ENCODE assay signal across 19 mouse cellular contexts in the genomic region with DNA sequence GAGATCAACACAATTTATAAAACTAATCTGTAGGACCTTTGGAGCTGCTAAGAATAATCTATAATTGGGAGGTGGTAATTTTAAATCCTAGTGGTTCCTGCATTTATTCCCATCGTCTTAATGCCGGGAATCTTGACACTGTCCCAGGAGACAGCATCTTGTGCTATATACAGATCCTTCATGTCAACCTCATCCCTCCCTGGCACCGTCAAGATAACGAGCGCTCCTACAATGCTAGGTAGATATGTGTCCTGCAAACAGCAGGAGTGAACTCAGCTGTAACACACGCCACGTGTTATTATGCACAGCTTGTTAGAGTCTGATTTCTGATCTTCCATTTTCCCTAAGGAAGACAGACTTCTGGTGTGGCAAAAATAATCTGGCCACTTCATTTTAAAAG.
"Had no signal": no experiment of that assay in that cellular context is flagged by ENCODE, and none has a peak within 500 bp of the region (broad histone marks: within the 10 kb centered on the region; RNA-seq: fewer than 3 reads in every experiment).

No protein-coding gene starts in this region.

- H3K4me1 ChIP-seq: limb, embryonic 10.5 days; liver, embryonic 12.5 days; liver, embryonic 15.5 days; lung, embryonic 15.5 days; megakaryocyte, embryonic 14.5 days had no signal

- H3K9ac ChIP-seq: limb, embryonic 13.5 days; liver, embryonic 12.5 days; liver, embryonic 15.5 days; lung, embryonic 15.5 days had no signal

- H3K4me3 ChIP-seq: layer of hippocampus, adult 2 months; limb, embryonic 10.5 days; limb, embryonic 13.5 days; liver, embryonic 12.5 days; liver, embryonic 15.5 days; lung, embryonic 15.5 days; megakaryocyte, embryonic 14.5 days had no signal

- H3K27ac ChIP-seq: kidney, postnatal 0 days; layer of hippocampus, adult 2 months; limb, embryonic 10.5 days; limb, embryonic 13.5 days; liver, embryonic 12.5 days; liver, embryonic 15.5 days; lung, embryonic 15.5 days had no signal

- H3K36me3 ChIP-seq: limb, embryonic 10.5 days; limb, embryonic 13.5 days; liver, embryonic 12.5 days; liver, embryonic 15.5 days; lung, embryonic 15.5 days had no signal

- H3K9me3 ChIP-seq: limb, embryonic 10.5 days; limb, embryonic 13.5 days; liver, embryonic 12.5 days; liver, embryonic 15.5 days; lung, embryonic 15.5 days; megakaryocyte, embryonic 14.5 days had no signal

- H3K27me3 ChIP-seq: limb, embryonic 13.5 days; liver, embryonic 12.5 days; liver, embryonic 15.5 days; lung, embryonic 15.5 days; megakaryocyte, embryonic 14.5 days had no signal

- ATAC-seq: intestine, postnatal 0 days; liver, embryonic 12.5 days had no signal

- H3K4me2 ChIP-seq: limb, embryonic 13.5 days; liver, embryonic 12.5 days; liver, embryonic 15.5 days; lung, embryonic 15.5 days had no signal

- DNase-seq: kidney, adult 2 months; kidney, postnatal 25 days; layer of hippocampus, adult 9-11 months; liver; lung, adult 18-20 months; lung, postnatal 10 days; lung, postnatal 36 days; thymus, adult 18-20 months; thymus, postnatal 14 days; thymus, postnatal 4 days had no signal
